Mouse (Mus musculus) adrenal gland, postnatal 4 days (tissue): Measurements from ENCODE around the gene Cela1. TPM values are rescaled to one million over a fixed set of nuclear protein-coding genes. Genes with fewer than 3 reads are reported as not detected.

Source experiments
- DNase-seq, 2 experiments: peaks; one replicate each; pipeline ENCODE4 v3.0.0; 2021 to 2022; ENCODE audit warnings: low spot score in 2 of 2, mixed read lengths in 2 of 2
- long read RNA-seq, 2 experiments: library from polyadenylated mRNA; stranded (forward); transcript quantifications; one replicate each; pipeline ENCODE4 v2.0.0; 2021
- total RNA-seq, 2 experiments: library from RNA; stranded (reverse); gene quantifications; 2 replicates each; pipeline ENCODE4 v1.2.3; 2021

Cela1 gene
- 100 to 1,000 TPM in 1 of 2 experiments, 10 to 100 TPM in 1; 51.9 to 275 TPM for total RNA-seq
- long read RNA-seq, experiment 1, transcript Cela1-201 (8 exons, 1,108 nt): major isoform, 19 of 54 reads
- long read RNA-seq, experiment 1, partial matches to known transcripts: 32 of 54 reads
- long read RNA-seq, experiment 1, other reads (novel, unspliced or antisense): 3 of 54 reads
- long read RNA-seq, experiment 2, transcript Cela1-201 (8 exons, 1,108 nt): major isoform, 59 of 104 reads
- long read RNA-seq, experiment 2, partial matches to known transcripts: 37 of 104 reads
- long read RNA-seq, experiment 2, other reads (novel, unspliced or antisense): 6 of 104 reads

DNA sequence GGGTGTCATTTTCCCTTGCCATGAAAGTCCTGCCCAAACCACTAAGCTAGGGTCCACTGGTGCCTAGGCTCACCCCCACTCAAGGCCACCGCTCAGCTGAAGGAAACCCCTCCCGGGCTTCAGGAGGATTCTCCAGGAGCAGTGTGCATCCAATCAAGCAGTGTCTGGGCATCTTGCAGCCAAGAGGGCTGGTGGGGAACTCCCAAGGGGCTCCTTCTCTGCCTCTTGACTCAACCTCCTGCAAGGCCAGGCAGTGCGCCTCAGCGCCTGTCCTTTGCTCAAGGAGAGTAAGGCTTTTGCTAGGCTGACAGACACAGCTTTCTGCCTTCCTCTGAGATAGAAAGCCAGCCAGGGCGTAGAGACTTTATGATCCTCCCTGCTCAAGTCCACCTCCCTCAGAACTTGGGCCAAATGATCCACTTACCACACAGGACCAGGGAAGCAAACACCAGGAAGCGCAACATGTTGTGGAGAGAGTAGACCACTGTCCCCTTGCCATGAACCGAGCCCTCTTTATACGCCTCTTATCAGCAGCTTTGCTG lies at the start of gene Cela1:
Gene Cela1, minus strand, starts transcription at position 492 of the 542 bp plus-strand sequence.
- no peak for DNase-seq

DNA sequence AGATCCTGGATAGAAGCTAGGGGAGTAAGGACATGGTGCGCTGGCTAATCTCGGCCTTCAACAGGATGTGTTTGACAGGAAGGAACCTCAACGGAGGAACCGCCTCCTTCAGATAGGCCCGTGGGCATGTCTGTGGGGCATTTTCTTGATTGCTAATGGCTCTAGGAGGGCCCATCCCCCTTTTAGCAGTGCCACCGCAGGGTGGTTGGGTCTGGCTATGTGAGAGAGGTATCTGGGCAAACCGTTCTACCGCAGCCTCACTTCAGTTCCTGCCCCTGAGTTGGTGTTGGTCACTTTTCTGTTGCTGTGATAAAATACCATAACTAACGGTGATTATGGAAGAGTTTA lies 48.2 kb upstream of the Cela1 start:
- DNase-seq: no peak

DNA sequence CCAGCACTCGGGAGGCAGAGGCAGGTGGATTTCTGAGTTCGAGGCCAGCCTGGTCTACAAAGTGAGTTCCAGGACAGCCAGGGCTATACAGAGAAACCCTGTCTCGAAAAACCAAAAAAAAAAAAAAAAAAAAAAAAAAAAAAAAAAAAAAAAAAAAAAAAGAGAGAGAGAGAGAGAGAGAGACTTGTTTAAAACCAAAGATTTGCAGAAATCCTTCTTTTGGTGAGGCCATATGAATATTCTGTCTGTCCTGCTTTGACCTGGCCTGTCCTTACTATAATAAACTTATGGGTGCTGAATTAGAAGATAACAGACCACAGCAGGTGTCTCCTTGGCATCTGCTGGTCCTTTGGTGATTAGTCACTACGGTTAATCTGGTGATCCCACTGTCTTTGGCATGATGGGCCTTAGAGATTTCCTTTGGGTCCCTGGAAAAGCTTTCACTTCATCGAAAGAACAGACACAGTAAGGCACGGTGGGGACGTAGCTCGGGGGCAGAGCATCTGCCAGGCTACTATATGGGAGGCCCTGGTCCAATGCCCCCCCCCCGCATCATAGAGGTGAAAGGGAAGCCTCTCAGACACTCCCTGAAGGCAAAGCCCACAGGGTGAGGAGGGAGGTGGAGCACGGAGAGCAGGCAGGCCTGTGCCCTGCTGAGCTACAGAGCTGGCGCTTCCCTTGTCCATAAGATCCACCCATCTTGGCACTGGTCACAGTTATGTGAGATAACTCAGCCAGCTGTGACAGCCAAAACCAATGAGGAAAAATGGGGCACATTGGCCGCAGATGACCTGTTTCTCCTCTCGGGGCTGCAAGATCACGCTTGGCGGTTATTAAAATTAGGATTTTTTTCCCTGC lies 47.6 kb upstream of the Cela1 start:
- no peak for DNase-seq

DNA sequence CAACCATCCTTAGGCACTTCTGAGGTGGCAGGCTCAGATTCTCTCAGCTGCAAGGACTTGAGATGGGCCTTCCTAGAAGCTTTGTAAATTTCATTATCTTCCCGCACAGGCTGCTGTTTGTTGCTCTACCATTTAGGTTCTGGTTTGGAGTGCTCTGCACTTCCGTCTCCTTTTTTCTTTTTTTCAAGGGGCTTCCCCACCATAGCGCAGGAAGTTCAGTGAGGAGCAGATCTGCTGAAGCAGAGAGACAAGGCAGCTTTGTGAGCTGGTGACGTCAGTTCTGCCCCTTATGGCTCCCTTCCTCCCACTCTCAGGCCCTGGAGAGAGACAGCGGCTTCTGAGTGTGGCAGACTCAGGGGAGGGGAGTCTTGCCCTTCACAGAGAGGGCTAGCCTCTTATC lies 44.9 kb upstream of the Cela1 start:
- no peak for DNase-seq

DNA sequence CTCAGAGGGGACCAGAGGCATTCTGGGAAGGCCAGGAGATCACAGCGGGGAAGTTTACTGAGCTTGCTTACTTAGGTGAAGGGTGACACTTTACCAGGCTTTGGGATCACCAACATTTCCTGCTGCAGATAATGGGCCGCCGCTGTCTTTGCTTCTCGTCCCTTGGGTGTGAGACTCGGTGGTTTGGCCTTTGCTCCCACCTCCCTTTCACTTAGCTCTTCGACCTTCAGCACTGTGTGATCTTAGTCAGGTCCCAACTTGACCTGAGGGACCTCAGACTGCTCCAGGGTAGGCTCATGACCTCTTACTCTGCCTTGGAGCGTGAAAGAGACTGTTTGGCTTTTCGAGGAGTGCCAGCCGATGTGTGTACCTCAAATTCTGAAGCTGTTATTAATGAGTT lies 43.4 kb upstream of the Cela1 start:
- DNase-seq: no peak

DNA sequence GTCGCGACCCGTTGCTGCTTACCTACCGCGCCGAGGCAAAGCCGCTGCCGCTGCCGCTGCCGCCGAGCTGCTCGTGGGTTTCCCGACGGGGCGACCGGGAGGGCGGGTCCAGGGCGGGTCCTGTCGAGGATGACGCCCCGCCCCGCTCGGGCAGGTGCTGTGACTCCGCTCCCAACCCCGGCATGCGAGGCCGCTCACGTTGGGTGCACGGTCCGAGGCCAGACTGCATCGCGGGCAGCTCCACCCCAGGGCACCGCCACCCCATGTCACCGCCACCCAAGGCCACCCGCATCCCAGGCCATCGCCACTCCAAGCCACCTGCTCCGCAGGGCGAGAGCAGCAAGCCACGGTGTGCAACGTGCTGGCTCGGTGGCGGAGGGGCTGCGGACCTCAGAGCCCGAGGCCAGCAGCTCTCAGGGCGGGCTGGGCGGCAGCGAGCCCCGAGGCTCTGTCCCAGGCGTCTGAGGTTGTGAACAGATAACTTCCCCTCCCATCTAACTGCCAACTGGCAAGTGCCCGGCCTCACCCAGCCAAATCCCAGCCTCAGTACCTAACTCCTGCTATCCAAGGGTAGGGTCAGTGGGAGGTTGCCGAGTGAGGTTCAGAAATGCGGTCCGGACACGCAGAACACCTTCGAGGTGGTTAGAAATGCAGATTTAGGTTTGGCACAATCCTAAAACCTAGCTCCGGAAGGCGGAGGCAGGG lies 41.7 kb upstream of the Cela1 start, which contains the start of gene Galnt6:
Gene Galnt6, minus strand, starts transcription at position 96 of the 705 bp plus-strand sequence.
- no peak for DNase-seq

DNA sequence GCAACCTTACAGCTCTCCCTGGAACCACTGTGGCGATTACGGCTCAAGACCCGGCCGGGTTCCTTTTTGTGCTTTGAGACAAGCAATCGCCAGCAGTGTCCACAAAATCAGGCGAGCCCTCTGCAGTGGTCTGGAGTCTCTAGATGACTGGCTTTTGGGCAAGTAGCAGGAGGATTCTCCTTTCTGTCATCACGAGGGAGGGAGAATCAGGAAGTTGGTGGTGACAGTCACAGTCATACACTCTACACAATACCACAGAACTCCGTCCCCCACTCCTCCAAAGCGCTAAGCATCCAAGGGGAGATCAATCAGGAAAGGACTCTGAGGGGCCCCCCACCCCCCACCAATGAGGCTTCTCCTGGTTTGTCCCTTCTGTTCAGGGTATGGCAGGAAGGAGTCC lies 40.9 kb upstream of the Cela1 start:
- no peak for DNase-seq

DNA sequence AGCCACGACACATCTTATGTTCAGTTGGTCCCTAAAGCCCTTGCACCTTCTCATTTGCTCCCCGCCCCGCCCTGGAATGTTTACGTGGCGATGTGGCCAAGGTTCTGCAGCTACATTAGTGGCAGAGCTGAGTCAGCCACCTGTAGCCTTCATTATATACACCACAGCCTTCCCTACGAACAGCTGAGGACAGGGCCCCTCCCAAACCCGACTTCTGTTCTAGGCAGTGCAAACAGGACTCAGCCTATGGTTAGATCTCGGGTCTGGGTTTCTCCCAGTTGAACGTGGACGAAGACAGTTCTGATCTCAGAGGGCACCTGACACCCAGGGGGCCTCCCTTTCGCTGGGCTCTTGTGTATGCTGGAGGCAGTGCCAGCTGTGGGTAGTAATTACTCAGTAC lies 40.1 kb upstream of the Cela1 start:
- no peak for DNase-seq

DNA sequence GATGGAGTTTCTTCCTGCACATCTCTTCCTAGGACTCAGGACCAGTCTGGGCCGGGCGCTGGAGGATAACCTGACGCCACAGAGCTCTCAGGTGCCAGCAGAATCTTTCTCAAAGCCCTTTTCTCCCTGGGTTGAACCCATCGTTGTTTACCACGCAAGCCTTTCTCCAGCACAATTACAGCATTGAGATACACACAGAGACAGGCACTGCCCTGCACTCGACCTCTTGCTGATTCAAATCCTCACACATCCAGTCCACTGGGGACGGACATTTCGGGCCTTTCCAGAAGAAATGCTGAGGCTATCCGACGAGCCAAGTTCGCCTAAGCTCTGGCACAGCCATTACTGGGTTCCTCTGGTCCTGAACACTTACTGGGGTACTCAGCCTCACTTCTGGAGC lies 39.0 kb upstream of the Cela1 start:
- DNase-seq: no peak

DNA sequence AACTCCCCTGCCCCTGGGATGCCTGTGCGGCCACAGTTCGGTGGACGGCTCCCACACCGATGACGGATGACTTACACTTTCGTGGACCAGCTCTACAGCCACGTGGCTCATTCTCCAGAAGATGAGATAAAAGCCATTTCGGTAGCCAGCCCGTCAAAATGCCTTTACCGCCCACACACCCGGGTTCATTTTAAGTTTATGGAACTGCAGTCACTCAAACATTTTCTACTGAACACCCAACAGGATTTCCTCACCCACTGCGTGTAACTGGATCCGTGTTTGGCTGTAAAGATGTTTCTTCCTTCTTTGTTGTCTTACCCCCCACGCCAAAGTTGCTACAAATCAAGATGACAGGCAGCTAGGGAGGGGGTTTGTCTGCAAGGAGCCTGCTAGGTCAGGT lies 35.8 kb upstream of the Cela1 start:
- no peak for DNase-seq

DNA sequence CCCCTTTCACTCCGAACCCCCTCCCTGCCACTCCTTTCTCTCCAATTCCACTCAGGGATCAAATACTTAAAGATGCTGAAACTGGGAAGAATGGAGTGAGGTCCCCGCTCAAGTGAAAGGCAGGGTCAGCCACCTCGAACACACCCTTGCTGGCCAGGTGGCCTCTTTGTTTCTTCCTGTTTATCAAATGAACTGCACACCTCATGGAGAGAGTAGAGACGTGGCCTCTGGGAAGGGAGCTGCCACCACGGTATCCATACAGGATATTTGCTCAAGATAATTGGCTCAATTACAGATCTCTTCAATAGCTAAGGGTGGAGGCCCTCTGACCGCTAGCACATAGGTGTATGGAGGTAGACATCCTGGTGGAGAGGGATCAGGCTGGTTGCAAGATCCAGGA lies 34.8 kb upstream of the Cela1 start:
- DNase-seq: no peak

DNA sequence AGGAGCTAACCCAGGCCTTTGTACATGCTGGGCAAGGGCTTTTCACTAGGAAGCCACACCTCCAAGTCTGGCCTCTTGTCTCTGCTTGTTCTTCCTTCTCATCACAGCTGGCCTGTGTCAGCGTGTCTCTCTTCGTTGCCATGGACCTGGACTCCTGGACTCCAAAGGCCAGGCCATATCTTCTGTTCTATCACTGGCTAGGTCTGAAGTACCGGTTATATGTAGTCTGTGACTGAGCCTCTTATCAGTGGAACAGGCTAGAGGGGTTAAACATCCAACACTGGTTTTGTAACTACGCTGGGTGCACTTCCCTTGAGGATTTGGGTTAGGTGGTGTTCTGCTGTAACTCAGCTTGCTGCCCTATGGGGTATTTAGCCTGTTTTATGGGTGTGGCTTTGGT lies 34.3 kb upstream of the Cela1 start:
- no peak for DNase-seq

DNA sequence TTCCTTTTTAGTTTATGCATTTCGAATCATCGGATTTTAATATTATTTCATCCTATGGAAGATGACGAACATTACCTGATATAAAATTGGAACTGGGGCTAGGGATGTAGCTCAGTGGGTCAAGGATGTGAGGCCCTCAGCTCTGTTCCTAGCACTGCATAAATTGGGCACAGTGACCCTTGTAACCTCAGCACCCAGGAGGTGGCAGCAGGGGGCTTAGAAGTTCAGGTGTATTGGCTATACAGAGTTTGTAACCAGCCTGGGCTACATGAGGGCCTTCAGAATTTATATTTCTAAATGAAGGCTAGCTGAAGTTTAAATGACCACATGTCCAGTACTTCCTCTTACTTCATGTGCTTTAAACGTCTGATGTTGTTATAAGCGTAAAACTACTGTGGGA lies 33.7 kb upstream of the Cela1 start:
- DNase-seq: no peak

DNA sequence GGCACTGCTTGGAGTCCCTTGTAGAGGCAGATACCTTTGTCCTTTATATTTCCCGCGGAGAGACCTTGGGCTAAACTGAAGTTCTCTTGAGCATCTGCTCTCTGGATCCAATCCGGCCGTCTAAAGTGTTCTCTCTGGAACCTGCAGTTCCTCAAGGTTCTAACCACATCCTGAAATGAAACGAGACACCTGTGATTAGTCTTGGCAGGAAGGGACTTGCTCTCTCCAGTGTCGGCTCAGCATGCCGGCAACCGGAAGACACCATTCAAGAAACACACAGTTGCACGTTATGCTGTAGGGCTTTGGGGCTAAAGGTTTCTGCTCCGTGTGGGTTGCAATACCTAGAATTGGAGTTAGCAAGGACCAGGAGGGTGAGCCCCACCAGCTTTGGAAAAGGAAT lies 32.3 kb upstream of the Cela1 start:
- DNase-seq: no peak

DNA sequence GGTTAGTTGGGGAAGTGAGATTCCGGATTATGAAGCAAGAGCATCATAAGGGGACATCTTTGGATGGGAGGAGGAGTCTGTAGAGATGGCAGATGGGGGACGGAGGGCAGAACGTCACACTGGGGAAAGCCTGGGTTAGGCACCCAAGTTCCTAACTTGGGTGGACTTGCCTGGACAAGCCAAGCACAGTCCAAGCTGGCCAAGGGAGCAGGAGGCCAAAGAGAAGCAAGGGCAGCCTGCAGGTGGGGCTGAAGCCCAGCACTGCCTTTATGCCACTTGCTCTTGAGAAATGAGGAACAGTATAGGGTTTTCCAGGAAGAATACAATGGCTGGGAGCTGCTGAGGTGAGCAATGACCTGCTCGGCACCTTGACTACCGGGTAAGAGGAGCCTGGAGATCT lies 31.5 kb upstream of the Cela1 start:
- no peak for DNase-seq

DNA sequence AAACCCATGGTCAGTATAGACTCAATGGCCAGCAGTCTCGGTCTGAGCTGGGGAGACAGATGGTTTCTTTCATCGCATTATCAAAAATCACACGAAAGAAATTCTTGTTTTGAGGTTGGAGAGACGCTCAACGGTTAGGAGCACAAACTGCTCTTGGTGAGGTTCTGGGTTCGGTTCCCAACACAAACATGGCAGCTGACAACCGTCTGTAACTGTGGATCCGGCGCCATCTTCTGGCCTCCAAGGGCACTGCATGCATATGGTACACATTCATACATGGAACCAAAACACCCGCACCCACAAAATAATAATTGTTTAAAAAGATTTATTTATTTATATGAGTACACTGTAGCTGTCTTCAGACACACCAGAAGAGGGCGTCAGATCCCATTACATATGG lies 30.9 kb upstream of the Cela1 start:
- no peak for DNase-seq

DNA sequence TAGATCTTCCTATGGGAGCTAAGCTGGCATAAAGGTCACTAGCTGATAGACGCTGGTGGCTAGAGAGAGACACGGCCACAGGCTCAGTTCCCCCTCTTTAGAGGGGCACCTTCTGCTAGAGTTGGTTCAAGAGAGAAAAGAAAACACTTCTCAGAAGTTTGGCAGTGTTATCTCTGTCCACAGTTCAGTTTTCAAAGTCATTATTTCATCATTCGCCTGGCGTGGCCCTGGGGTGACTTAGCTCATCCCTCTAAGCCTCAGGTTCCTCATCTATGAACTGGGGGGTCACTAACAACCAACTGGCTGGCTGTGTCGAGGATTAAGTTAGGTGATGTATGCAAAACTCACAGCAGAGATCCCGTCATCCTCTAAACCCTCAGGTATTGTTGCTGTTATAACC lies 30.2 kb upstream of the Cela1 start:
- DNase-seq: no peak

DNA sequence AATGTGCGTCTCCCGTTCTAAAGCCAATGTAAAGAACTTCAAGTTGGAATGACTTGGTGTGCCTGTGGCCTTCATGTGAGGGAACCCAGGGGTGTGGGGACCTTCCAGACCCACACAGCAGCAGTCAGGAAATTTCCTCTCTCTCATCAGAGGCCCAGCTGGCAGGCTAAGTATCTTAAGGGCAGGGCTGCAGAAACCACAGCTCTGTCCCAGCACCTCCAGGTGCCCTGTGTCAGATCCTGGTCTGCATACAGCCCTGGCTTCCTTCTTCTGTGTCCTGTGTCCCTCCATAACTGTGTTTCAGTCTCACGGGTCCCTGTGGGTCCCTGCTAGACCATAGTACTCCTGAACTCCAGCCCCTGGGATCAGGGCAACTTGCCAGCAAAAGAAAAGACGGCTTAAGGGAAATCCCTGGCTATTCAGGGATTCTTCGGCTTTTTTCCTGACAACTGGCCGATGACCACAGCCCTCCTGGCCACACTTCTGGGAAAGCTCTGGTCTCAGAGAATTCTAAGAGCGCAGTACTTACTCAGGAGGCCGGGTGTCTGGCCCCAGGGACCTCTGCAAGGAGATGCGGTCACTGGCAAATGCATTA lies 27.8 kb upstream of the Cela1 start:
- DNase-seq: no peak

DNA sequence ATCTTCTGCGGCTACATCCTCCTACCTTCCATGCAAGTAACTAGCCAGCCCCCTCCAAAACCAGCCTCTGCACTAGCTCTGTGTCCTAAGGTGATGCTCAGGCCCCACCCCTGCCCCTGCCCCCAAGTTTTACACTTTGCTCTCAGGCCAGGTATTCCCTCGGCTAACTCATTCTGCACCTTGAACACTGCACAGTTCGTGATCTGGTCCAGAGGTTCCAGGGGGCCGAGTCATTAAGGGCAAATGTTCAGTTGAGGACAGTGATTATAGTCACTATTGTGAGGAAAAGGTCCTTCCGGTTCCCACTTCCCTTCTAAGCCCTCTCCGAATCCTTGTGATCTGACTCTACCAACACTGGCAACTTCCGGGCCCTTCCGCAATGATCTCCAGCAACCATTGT lies 26.7 kb upstream of the Cela1 start:
- DNase-seq: no peak

DNA sequence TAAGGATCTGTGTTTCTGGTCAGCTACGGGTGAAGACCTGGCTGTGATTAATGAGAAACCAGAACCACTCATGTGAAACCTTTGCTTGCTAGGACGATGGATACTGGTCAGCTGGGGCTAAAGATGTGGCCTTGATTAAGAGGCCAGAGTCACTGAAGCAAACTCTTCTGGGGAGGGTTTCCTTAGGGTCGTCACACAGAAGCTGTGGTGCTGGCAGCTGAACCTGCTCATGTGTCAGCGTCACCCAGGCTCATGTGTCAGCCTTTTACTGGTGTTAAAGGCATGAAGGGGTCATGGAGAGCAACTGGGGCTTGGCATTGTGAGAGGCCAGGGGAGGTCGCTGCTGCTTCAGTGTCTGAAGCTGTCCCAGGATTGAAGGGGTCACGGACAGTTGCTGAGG lies 23.1 kb upstream of the Cela1 start:
- DNase-seq: no peak

DNA sequence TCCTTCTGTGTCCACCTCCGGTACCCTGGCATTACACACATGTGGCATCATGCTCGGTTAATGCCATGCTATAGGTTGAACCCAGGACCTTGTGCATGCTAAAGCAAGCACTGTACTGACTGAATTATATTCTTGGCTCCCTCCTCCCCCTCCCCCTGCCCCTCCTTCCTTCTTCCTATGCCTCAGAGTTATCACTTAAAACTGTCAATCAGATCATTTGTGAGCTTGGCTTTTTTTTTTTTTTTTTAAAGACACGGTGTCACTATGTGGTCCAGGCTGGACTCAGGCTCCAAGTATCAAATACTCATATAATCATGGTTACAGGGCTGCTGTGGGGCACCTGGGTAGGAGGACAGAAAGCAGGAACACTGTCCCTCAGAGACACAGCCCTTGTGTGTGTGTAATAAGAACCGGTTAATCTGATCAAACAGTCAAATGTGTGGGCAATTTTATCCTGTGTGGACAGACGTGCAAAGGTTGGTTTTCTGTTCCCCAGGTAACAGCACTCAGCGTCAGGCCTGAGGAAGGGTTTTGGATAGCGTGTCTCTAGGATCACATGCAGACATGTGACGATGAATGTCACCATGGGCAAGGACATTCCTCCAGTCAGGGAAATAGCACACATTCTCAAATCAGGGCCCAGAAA lies 20.8 kb upstream of the Cela1 start:
- DNase-seq: no peak
